Mouse (Mus musculus) megakaryocyte, embryonic 14.5 days (primary cell): ENCODE data around the gene Defb25.

ENCODE experiments used
- FLI1 ChIP-seq: IDR thresholded peaks from 2 replicates; pipeline ENCODE4 v1.6.1; 2012; ENCODE audit warnings: low read length, inconsistent platforms, mixed read lengths
- GATA1 ChIP-seq: IDR thresholded peaks from 3 replicates; pipeline ENCODE4 v1.6.1; 2012; ENCODE audit warnings: mixed read lengths, low read length, inconsistent platforms, borderline replicate concordance

DNA sequence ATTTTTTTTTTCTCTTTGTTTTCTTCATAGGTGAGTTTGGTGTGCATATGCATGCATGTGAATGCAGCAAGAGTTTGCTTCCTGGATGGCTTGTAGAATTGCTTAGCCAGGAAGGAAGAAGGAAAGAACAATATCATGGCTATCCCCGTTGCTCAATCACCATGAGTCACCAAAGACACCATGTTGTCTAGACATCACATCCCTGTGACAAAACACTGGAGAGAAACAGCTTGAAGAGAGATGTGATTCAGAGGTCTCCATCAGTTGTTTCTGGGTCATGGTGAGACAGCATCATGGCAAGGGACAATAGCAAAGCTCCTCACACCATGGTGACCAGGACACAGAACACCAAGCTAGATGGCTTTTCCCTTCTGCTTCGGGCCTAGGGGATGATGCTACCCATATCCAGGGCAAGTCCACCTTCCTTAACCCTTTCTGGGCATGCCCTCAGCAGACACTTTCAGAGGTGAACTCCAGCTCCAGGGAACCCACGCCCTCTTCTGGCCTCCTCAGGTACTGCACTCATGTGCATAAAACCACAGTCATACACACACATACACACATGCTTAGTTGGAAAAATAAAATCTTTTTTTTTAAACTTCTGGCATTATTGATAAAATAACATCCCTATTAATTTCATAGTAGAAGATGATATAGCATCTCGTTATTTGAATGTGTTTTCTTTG, 21.4 kb downstream of the Defb25 start:
- TF ChIP-seq GATA1: no peak
- no peak for TF ChIP-seq FLI1
